Mouse (Mus musculus) c-Kit-negative CD71-positive TER-119-positive erythroid progenitor cells, embryonic 14.5 days (primary cell): ENCODE results near the gene Fam189a1.

ENCODE experiments used
- DNase-seq: peaks from one replicate; pipeline ENCODE4 v3.0.0-alpha.2; 2013; ENCODE audit warnings: low read depth, low spot score

Fam189a1 gene

DNA sequence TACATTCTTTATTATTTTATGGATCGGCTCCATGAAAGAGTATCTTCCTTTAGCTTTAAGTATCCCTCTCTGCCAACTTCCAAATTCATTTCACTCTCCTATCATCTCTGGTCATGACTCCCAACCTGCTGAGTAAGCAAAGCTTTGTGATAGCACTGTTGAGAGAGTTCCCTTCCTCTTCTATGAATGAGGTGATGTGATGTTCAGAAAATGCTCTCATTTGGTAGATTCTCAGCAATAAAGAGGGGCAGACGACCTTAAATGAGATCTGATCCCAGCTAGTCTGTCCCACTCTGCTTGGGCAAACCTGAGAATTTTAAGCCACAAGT is 205.6 kb downstream of the Fam189a1 start:
- DNase-seq, result no peak

- DNase-seq, result no peak
These were observed 206.2 kb downstream of the Fam189a1 start for GRCm38 (mm10) chr7:64949910-64950770.

GRCm38 (mm10) chr7:64949465-64949864 is 206.9 kb downstream of the Fam189a1 start:
- no peak for DNase-seq

DNA sequence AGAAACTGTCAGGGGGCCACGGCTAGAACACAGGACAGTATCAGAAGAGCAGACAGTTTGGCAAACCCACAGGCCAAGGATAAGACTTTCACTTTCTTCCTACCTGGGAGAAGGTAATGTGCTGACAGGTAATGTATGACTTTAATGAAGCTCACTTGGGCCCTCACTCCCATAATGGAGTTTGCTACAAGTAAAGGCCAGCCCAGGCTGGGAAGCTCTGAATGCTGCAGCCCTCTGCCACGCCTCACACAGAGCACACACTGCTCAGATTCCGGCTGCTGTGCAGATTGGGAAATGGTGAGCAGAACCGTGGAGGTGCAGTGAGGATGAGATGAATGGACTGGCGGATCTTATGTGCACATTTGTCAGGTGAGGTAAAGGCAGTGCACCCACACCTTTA is 211.7 kb downstream of the Fam189a1 start:
- DNase-seq, result no peak

DNA sequence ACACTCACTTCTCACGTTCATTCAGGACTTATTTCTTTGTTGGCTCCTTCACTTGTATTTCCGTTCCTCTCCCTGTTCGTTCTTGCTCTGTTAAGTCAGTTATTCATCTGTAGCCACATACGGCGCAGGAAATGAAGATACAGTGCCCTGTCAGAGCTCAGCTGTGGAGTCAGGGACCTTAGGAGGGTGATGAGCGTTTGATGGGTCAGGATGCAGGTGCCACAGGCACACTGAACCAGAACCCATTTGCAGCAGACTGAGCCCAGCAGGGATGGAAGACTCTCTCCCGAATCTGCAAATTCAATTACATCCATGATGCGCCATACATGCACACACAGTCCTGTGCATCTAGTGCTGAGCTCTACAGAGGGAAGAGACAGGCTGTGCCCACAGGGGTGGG is 212.2 kb downstream of the Fam189a1 start:
- no peak for DNase-seq

DNA sequence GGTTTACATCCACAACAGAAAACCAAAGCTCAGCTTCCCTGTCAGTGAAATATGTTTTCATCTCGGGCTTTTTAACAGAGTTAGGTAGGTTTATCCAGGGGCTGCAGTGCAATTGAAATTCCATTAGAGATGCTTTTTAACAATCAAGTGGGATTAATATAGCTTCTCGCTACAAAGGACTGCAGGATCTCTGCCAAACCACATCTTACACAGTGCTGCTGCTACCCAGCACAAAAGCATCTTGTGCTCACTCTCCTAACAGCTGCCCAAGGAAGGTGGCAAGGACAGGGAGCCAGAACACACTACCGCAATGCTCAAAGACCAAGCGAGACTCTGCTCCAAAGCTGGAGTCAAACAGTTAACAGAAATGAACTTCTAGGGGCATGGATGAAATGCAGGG is 219.4 kb downstream of the Fam189a1 start:
- DNase-seq, result no peak

GRCm38 (mm10) chr7:64934115-64934514 is 222.3 kb downstream of the Fam189a1 start:
- DNase-seq, result no peak

DNA sequence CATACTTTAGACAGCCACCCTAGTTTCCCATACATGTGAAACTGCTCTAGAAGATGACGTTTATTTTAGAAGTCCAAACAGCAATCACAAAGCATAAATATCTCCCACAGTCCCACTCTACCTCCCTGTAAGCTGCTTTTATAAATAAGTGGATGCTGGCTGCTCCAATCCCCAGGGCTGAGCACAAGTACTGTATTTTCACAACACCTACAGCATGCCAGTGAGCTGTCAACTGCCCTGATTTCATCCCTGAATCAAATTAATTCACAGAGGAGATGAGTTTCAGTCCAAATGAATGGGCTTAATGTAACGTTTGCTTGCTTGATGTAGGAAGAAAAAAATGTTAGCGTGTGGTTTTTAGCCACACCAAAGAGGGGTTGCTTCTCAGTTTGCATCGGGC is 225.4 kb downstream of the Fam189a1 start:
- DNase-seq, result no peak

DNA sequence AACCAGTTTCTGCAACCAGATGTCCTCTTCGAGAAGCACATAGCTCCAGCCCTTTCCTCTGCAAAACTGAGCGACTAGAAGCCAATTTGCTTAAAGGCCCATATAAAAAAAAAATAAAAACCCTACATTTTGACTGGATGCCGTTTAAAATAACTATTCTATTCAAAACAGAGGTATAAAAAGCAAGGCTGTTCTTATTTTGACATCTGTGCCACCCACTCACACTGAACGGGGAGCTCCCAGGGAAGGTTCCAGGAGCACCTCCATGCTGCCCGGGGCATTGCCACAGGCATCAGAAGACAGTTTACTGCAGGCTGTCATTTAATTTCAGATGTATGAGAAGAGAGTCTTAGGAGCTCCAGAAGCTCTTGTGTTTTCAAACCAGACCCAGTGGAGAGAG is 232.5 kb downstream of the Fam189a1 start:
- no peak for DNase-seq

DNA sequence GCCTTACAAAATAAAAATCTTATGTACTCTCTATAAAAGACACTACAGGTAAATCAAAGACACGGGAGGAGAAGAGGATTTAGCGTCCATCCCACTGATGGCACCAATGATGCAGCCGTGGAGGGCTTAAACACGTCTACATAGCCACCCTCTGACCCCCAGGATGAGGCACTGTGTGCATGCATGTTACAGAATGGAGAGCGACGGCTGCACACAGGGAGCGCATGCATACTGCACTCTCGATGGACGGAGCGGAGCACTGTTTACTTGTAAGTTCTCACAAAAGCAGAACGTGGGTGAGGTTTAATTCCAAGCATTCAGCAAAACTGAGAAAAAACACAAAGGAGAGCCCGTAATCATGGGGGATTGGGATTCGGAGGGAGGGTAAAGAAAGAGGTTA is 235.2 kb downstream of the Fam189a1 start:
- no peak for DNase-seq

- DNase-seq, result no peak
These were observed 235.6 kb downstream of the Fam189a1 start for GRCm38 (mm10) chr7:64920735-64921134.

- no peak for DNase-seq
These were observed 239.7 kb downstream of the Fam189a1 start for GRCm38 (mm10) chr7:64916654-64917053.

DNA sequence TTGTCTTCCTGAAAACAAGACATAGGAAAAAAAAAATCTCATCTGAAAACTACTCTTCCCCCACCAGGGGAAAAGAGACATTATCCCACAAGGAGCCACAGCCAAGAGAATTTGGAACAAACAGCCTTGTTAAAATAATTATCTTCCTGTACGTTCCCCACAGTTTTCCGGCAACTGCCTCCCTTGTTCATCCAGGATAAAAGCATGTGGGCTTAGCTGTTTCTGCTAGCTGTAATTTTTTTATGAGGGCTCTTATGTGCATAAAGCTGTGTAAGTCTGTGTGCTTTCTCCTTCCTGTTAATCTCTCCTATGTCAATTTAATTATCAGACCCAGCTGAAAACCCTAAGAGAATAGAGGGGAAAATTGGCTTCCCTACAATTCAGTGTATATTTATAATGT is 241.2 kb downstream of the Fam189a1 start:
- DNase-seq, result no peak

- DNase-seq, result no peak
These were observed 244.4 kb downstream of the Fam189a1 start for GRCm38 (mm10) chr7:64911945-64912344.

DNA sequence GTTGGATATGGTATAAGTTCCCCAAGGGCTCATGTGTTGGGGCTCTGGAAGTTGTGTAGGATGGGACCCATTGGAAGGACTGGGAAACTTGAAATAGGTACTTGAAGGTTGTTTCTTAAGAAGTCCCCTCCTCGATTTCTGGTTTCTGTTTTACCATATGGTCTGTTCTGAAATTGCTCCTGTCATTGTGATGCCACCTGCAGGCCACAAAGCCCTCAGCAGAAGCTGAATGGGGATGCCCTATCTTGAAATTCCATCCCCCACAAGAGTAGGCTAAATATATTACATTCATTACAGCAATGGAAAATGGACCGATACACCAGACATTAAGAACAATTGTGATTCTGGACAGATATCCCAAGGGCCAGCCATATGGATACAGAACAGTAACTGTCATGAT is 246.2 kb downstream of the Fam189a1 start:
- DNase-seq, result no peak

DNA sequence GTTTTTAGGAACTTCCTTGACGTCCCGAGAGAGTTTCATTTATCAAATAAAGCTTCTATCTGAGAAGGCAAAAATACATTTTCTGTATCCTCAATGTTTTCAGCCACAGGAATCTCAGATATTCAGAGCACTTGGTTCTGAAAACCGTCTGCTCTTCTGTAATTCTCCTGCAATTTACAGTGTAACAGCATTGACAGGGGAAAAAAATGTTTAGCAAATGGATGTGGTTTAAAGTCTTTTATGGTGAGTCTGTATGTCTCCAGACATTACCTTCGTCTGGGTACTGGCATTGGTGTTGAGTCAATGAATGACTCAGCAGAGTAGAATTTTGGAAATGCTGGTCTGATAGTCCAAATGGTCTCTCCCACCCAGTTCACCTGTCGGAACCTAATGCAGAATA is 249.4 kb downstream of the Fam189a1 start:
- no peak for DNase-seq

GRCm38 (mm10) chr7:64905506-64905905 is 250.9 kb downstream of the Fam189a1 start:
- DNase-seq, result no peak

- DNase-seq, result no peak
These were observed 256.1 kb downstream of the Fam189a1 start for GRCm38 (mm10) chr7:64900249-64900648.

DNA sequence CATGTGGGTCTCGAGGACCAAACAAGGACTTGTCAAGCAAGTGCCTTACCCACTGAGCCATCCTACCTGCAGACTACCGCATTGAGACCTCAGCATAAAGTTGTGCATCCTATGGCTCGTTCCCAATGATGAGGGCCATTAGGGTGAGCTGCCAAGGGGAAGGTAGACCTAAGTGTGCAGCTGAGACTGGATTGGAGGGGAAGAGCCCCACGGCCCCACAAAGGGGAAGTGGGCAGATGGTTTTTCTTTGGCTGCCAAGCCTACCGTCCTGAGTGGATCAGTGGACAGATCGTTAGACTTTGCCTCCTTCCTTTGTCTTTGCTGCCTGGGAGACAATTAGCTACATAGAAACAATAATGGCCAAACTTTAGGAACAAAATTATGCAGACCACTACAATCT is 259.8 kb downstream of the Fam189a1 start:
- DNase-seq, result no peak

GRCm38 (mm10) chr7:64895685-64896101 is 260.7 kb downstream of the Fam189a1 start:
- no peak for DNase-seq

DNA sequence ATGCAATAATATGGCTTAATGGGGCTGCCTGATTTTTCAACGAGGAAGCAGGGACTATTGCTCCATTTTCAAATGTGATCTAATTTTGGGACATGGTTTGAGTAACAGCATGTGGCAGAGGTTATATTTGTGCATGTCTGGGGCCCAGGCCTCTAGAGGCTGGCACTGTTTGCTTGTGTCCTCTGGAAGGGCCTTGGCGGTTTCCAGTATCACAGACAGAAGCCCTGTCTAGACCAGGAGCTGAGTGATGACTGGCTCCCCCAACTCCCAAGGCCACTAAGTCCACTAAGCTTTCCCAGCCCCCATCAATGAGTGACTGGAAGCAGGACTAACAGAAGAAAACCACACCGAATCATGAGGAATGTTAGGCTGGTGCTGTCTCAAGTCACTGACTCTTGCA is 265.2 kb downstream of the Fam189a1 start:
- DNase-seq, result no peak

DNA sequence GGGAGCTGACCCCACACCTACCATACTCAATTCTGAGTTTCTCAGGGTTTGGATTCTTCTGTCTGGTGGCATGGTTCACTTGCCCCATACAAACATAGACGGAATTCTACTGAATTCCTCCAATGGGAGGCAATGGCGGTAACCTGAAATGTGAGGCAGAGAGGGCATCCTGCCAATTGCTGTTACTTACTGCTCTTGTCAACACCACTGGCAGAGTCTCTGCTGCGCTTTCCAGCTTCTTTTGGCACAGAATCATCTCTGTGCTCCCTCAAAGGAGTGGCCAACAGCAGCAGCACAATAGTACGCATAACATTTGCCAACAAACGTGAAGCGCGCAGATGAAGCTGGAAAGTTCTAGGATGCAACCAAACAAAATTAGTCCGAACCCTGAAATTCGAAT is 266.5 kb downstream of the Fam189a1 start:
- no peak for DNase-seq

DNA sequence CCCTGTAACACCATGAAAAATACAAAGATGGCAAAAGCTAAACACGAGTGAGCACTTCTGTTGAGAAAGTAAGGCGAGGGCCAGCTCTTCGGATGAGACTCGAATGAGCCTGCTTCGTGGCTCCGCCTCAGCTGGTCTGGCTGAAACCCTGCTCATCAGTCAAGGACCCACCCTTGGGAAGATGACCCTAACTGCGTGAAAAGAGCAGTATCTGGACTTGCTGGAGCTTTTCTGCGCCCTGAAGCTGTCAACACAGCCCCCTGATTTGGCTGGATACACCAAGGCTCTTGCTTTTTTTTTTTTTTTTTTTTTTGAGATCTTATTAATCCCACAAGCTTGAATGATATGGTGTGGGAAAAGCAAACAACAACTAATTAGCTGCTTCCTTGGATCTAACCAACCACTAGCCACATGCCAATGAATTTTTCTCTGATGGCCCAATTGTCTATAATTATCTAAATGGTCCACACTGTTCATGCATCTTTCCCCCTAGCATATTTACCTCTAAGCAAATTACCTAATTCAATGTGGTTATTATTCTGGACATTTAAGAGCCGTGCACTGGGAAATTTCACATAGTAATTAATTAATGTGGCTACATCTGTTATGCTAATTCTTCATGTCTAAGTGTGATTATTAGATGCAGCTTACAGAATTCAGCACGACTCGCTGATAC is 272.0 kb downstream of the Fam189a1 start:
- no peak for DNase-seq
